Mouse (Mus musculus) heart, adult 18-20 months (tissue): ENCODE results near the gene Mcm9. TPM values are rescaled to one million over a fixed set of nuclear protein-coding genes. Genes with fewer than 3 reads are reported as not detected.

Experiments
- DNase-seq, 2 experiments: peaks; one replicate each; pipeline ENCODE4 v3.0.0; 2021 to 2022; ENCODE audit warnings: mixed read lengths in 1 of 2
- total RNA-seq, 2 experiments: library from RNA; stranded (reverse); gene quantifications; 2 replicates each; pipeline ENCODE4 v1.2.3; 2021

Mcm9 gene
- total RNA-seq, 2 experiments from 2014 or later: 2.5 to 3.4 TPM

DNA sequence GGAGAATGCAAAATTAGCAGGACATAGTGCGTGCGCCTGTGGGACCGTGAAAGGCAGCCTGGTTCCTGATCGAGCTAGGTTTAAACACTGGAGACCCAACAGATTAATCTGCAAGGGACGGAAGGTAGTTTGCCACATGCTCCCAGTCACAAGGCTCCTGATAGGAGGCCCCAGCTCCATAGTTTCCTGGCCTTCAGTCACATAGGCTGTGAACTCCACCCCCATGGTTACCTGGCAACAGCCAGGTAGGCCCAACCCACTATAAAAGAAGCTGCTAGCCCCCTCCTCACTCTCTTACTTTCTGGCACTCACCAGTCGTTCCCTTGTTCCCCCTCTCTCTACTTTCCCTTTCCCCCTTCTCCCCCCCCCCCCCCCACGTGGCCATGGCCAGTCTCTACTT, 50.1 kb downstream of the Mcm9 start:
- DNase-seq: peak in 1 of 2 experiments; percentile 12

DNA sequence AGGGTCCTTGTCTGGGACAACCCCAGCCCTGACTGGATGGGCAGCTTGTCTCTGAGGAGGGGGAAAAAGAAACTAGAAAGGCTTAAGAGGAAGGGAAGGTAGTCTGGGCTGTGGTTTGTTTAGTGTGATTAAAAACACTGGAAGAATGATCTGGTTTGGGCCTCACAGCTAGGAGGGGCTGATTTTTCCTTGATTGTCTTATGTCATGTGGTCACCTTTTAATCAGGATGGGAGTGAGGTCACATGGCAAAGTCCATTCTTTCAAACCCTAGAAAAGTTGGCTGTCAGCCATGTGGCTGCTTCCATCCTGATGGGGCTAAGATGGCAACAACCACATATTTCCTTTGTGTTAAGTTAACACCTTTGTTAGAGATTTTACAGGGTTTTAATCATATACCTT, 61.7 kb downstream of the Mcm9 start:
- DNase-seq: no peak

DNA sequence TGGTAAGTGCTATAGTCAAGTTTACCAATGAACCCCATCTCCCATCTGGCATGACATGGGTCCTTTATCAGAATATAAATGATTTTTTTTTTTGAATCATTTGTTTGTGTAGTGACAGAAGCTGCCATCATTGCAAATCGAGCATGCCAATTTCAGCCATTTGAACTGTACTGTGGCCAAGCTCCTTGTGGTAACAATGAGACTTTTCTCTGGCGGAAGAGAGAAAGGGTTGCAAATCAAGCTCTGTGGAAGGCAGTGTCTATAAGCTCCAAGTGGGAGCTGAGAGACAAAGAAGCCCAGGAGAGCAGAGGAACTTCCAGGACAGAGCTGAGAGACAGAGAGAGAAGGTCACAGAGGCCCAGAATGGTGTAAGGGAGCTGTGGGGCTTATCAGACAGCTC, 64.7 kb downstream of the Mcm9 start:
- DNase-seq: no peak

DNA sequence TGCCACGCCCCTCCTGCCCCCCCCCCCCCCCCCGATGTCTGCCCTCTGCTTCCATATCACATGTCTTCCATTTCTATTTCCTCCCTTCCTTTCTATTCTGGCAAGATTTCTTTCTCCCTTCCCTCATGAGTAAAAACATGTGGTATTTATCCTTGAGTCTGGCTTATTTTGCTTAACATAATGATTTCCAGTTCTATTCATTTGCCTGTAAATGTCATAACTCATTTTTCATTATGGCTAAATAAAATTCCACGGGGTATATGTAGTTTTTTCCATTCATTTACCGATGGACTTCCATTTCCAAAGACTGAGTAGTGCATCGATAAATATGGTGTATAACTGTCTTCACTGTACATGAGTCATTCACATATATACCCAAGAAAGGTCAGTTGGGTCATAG, 68.2 kb downstream of the Mcm9 start:
- DNase-seq: no peak

DNA sequence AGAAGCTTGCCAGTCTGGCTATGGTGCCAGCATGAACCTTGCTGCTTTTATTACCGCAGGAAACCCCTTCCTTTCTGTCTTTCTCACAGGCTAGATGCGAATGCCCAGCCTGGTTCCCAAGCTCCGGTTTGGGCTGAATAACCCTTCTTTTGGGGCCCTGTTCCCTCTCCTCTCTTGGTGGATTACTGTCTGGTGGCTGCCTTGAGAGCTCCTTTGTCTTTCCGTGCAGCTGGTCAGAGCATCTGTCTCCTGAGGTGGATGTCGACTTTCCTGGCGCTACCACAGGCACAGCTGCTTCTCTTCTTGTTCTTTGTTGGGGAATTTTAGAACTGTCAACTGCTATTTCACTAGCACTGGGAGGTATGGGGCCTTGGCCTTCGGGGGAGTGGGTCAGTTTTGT, 92.6 kb downstream of the Mcm9 start:
- DNase-seq: no peak

DNA sequence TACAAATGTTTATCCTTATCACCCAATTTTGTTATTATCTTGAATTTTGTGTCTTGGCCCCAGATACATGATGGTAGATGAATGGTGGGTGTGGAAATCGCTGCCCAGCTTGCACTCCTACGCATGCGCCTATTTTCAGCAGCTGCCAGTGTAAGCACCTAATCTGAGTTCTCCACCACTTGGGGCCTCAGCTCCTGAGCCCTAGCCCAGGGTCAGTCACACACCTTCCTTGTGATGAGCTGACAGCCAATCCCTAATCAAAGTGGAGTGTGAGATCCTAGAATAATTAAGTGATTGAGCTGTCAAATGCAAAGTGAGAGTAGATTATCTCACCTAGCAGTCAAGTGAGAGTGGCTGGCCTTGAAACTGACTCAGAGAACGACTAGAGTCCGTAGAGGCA, 97.9 kb downstream of the Mcm9 start:
- no peak for DNase-seq

DNA sequence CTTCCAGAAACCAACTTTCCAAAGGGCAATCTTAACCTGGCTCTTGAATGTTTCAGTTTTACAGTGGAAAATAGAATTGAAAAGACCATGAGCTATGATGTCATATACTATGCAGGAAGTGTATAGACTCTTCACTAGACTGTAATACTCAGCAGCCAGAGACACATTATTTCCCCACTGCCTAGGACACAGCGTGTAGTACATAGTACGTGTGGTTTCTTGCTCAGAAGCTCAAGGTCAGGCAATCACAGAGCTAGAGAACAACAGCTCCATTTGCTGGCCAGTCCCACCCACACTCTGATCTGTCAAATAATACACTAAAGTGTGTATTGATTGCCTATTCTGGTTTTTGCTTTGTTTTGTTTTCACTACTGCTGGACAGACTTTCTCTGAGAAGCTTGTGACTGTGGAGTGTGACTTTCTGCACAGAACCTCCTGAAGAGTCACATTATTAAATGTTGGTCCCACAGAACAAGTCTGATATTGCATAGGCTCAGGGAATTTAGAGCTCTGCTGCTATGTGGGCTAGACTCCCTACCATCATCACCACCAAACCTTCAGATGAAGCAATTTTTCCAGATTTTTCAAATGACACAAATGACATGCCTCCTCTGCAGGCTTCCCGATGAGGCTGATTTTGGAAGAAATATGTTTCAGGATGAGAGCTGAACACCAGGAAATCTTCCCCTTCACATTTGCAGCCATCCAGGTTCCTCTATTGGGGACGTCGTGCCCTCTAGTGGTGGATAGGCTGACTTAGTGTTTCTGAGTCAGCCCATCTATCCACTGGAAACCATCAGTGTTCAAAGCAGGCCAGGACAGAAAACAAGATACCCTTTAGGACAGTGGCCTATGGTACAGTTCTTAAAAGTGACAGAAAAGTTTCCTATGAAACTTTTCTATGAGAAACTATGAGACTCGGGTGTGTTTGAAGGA, 102.1 kb downstream of the Mcm9 start:
- peak; percentile 64 to 78 for DNase-seq

DNA sequence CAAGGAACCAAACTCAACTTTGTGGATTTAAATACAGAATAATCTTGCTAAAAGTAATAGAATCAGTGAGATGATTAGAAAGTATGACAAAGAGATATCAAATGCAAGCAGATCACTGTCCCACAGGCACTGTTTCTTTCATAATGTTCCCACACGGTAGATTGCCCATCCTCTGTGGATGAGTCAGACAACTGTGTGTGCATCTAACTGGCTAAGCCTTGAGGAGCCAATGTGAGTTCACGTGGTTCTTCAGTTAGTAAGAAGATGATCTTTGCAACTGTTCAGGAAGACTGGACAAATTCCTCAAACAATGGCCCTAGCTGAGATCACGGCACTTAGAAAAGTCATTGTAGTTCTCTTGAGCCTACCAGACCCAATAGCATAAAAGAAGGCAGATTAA, 102.9 kb downstream of the Mcm9 start:
- DNase-seq: no peak

DNA sequence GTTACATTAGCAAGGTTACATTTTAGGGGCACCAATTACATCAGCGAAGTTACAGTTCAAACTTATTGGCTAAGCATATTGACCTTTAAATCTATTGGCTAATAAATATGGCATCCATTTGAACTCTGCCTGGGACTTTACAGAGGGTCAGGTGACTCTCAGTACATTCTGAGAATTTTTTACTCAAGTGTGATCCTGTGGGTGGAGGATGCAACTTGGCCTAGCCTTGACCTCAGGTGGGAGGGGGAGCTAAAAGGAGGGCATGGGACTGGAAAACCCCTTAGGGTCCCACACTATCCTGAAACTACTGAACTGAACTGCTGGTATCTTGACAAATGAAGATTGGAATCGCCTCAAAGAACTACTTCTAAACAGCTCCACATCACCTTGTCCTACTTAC, 103.9 kb downstream of the Mcm9 start:
- no peak for DNase-seq

DNA sequence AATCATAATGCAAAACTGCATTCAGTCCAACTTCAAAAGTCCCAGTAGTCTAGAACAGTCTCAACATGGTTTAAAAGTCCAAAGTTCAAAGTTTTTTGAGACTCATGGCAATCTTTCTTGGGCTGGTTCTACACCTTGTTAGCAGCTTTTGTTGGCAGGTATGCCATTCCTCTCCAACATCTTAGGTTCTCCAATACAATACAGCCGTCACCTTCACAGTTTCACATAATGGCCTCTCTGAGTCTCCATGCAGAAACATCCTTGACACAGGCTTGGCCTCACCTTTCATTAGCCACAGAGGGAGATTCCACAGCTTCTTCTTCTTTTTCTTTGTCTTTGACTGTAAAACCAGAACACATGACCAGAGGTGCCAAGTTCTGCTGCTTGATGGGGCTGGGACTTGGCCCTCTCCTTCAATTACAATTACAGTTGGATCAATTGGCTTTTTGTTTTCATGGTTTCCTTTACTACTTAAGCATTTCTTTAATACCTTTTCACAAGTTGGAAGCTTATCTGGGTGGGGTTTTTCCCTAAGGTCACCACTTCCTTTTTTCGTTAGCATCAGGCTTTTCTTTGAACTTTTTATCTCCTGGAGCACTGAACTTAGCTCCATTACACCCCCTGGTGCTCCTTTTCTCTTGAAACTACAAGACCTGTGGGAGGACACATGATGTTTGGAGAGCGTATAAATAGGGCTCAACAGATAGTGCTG, 104.8 kb downstream of the Mcm9 start:
- no peak for DNase-seq

DNA sequence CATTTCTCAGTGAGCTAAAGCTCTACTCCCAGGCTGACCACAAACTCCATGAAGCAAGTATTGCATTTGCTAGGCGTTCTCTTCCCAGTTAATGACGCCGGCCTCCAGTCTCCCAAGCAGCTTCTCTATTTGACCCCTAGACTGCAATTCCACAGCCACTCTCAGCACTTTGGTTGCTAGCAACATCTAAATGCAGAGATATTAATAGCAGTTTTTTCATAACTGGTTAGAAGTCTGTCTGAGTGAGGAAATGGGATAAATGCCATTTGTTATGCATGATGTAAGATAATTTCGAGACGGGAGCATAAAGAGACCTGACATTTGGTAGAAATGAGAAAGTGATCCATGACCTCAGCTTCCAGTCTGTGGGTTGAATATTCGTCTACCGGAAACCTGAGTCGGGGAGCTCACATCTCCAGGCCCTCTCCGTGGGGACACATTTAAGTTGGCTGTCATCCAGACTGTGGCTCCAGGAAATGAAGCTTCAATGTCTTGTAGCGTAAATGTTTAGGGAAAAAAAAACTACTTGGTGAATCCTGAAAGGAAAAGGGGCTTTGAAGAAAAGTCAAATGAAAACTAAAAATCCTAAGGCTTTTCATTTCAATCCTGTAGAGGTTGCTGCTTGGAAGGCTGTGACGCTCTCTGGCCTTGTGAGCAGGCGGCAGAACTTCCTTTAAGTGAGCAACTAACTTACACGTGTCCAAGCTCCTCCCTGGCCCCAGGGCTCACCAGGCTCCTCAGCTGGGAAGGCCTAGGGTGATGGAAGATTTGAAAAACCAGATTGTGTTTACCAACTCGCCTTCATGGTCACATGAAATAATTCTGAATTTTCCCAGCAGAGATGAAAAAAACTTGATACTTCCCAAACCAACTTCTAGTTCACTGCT, 110.9 kb downstream of the Mcm9 start:
- DNase-seq: peak; percentile 48 to 49

DNA sequence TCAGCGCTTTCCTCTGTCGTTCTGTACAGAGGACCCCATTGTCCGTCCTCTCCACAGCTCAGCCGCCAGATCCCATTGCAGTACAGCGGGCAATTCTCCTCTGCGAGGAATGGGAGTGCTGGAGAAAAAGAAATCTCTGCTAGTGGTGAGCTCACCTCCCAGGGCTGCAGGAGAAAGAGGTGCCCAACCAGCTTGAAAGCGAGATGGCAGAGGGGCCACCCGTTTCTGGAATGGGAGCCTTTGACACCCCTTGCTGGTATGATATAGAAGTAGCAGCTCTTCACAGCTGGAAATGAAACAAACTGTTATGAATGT, 111.7 kb downstream of the Mcm9 start:
- DNase-seq: no peak

DNA sequence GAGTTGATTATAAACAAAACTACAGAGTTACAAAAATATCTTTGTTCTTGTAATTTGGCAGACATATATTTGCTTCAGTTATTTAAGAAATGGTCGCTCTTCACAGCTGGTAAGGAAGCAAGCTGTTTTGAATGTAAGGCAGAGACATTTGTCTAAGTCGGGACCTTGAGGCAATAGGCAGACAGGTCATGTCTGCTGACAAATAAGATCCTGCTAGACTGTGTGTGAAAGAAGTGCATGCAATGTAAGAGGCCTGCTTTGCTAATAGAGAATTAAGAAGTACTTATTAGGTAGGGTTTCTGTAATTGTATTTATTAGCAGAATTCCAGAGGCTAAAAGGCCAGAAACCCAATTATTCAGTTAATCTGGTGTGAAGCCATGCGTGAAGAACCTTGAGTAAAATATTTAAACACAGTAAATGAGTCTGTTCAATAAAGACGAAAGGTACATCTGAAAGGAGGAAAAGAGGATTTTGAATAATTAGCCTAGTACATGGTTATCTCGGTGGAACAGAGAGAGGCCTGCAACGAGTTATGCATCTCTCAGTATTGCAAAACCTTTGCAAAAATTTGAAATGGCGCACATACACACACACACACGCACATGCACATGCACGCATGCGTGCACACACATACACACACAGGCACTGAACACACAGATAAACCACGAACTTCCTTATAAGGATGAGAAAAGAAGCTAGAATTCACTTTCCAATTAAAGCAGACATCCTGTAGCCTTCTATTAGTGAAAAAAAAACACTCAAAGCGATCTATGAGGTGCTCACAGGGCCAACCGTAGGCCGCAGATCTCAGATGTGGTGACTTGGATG, 112.3 kb downstream of the Mcm9 start:
- DNase-seq: no peak

DNA sequence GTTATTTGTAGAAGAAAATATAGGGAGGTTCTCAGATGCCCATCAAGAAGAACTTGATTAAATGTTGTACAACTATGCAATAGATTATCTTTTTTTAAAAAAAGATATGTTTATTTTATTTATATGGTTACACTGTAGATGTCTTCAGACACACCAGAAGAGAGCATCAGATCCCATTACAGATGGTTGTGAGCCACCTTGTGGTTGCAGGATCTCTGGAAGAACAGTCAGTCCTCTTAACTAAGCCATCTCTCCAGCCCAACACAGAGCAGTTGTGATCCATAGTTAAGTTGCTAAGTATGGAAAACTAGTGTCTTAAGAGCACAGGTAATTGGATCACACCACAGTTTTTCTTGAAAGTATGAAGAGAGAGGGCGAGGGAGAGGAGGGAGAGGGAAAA, 117.7 kb downstream of the Mcm9 start:
- DNase-seq: no peak

DNA sequence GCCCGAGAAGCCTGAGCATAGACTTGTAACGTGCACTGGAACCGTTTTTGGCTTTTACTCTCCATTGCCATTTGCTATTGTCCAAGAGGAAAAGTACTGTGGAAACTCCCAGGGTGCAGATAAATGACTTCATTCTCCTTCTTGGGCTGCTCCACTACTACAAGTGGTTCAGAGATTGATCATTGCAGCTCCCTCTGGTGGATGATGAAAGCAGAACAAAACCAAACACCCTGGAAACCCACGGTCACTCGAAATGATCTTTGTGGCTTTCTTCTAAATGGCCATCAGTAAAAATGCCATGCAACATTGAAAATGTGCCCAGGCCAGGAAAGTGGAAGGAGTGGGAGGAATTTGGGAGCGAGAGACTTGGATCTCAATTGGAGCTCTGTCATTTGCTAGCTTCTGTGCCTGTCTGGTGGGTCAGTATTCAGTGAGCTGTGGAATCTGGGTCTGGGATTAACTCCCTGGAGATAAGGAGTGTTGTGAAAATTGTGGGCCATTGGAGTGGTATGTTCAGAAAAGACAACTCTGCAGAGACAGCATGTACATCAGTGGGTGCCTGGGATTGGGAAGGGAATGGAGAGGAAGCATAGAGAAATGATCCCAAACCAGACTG, 121.0 kb downstream of the Mcm9 start:
- peak; percentile 85 for DNase-seq

DNA sequence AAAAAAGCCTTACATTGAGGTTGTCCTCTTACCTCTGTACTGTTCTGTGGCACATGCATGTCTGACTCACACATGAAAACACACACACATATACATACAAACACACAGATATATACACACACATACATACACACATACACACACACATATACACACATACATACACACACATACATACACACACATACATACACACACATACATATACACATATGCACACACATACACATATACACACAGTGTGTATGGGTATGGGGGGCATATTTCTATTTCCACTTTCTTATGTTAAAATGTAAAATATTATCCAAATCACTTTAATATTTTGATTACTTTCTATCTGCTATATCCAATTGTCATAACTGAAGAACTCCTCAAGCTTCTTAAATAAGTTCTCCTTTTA, 121.6 kb downstream of the Mcm9 start:
- DNase-seq: no peak

DNA sequence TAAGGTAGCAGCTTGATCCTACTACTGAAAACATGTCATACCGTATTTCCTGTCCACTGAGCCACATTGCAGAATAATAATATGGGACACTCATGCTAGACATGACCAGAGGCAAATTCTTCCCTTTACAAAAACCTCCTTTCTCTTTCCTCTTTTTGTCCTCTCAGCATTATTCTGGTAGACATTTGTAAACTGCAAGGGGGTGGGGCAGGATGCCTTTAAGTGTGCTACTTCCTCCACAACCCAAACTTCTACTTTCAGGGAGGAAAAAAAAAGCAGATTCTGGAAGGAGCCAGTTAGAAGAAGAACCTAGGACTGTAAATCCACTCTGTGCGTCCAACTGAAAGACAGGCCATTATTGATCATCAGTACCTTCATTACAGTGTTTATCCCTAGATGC, 124.7 kb downstream of the Mcm9 start:
- peak; percentile 22 to 40 for DNase-seq

DNA sequence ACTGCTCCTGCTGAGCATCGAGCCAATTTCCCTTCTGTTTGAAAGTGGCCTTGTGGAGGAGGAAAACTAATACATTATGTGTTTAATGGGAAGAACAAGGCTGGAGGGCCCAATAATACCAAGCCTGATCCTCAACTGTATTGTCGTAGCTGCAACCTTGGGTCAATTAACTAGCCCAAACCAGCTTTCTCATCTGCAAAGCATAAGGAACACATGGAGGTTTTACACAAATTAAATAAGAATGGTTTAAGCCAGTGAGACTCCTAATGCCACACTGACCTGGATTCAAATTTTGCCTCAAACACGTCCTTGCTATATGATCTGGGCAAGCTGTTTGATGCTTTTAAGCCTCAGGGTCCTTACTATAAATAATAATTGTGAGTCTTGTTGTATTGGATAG, 125.2 kb downstream of the Mcm9 start:
- DNase-seq: no peak

DNA sequence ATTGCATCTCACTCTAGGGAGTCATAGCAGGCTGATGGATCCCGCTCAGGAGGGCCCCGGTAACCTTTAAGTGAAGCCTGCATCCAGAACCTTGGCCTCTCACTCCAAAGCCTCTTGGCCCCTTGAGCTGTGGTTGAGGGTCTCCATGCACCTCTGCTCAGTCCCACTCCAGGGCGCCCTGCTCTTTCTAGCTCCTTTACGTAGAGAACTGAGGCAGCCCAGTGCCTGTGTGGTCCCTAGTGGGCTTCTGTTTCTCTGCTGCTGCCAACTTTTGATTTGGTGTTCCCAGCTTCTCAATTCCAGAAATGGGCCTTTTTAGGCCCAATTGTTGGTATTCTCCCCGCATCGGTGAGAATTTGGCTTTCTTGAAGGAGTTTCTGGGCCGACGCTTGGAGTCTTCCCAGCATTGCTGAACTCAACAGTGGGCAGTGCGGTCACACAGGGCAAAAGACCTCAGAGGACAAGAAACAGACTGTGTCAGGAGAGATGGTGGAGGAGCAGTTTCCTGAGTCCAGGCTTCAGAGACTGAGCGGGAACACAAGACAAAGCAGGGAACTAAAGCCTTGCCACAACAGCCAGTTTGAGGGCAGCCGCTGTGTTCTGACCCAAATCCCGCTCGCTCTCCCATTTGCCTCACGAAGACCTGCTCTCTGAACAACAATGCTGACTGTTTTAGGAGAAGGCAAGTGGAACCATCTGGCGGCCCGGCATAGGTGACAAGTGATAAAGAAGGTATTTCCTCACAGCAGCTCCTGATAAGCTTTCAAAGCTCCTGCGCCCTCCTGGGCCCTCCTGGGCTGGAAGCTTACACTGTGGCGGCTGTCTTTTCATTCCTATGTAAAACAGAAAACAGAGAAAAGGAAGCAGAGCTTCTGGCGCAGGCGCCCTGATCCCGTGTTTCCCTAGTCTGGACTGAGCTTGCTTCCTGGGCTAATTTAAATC, 127.1 kb downstream of the Mcm9 start:
- peak; percentile 35 to 42 for DNase-seq

DNA sequence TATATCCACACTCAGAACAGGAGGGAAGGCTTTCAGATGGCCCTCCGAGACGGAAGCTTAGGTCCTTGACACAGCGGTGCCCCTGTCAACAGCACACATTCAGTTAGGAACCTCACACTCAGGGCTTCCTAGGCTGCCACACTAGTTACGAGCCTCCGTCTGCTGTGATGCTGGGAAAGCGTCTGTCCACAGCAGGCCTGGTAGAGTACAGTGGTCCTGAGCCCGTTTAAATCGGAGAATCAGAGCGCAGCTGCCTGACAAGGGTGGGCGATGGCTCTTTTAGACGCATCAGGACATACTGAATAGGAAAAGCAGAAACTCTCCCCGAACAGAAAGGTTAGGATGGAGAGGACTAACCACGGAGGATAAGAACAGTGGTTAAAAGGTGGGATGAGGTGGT, 127.8 kb downstream of the Mcm9 start:
- DNase-seq: no peak
